Comparison of ENCODE assay signal across 13 mouse cellular contexts in genomic region chrX:12298609-12299008, GRCm38 (mm10).
DNase-seq lines count a peak whose midpoint lies in the region.
"Had no signal": no experiment of that assay in that cellular context is flagged by ENCODE, and none has a peak within 500 bp of the region (broad histone marks: within the 10 kb centered on the region; RNA-seq: fewer than 3 reads in every experiment).

No protein-coding gene starts in this region.

- DNase-seq in cerebellum, adult 11-12 months = peak; percentile 6
- no peak for DNase-seq in cerebellum, adult 9-11 months
- DNase-seq in frontal cortex, postnatal 36 days (ENCODE audit: low spot score in 2 of 2) = peak; percentile 16 to 67
- DNase-seq in frontal cortex, postnatal 10 days (ENCODE audit: low spot score in 2 of 2) = no peak
- DNase-seq in left cerebral cortex, adult 18-20 months (ENCODE audit: low spot score in 2 of 2) = peak; percentile 19 to 53
- no peak for DNase-seq in left cerebral cortex, adult 11 months (ENCODE audit: low spot score)
- peak; percentile 63 for DNase-seq in brain, adult 2 months (ENCODE audit: low read depth, low spot score)
- DNase-seq: adrenal gland, adult 8-10 months; adrenal gland, postnatal 25 days; cerebellum, postnatal 36 days; embryo, embryonic 11 days; gastrocnemius, postnatal 10 days; gastrocnemius, postnatal 36 days had no signal

Comparison
In these comparisons a context has a peak if more than half of its experiments do, and no peak if none do; other contexts are left out.
1. DNase-seq: peak in cerebellum, adult 11-12 months (single experiment), frontal cortex, postnatal 36 days (2 of 2), left cerebral cortex, adult 18-20 months (2 of 2) and brain, adult 2 months (single experiment); none in cerebellum, adult 9-11 months (single experiment), frontal cortex, postnatal 10 days (0 of 2) and left cerebral cortex, adult 11 months (single experiment).